Mouse (Mus musculus) right cerebral cortex, postnatal 10 days (tissue): ENCODE results near the gene Pla2g12b.
A peak's percentile ranks its signal among the peaks of the same experiment; 100 is the strongest.

Source experiments
- DNase-seq, 2 experiments: peaks; one replicate each; pipeline ENCODE4 v3.0.0; 2021; ENCODE audit warnings: low spot score in 2 of 2

Gene Pla2g12b

GRCm38 (mm10) chr10:59467297-59467696 lies 63.8 kb downstream of the Pla2g12b start:
- peak in 1 of 2 experiments; percentile 20 for DNase-seq

- DNase-seq = peak; percentile 71 to 72
Measured at GRCm38 (mm10) chr10:59470451-59470850, 67.0 kb downstream of the Pla2g12b start.
